Mouse (Mus musculus): Measurements from ENCODE around the gene Dyrk2.

GRCm38 (mm10) chr10:118854641-118855040 is 15.4 kb downstream of the Dyrk2 start:
- TF ChIP-seq CTCF (IDR thresholded peaks at IDR 0.05; ENCODE audit: low read depth, low read length): no peak
- no peak for TF ChIP-seq POLR2AphosphoS5 (IDR thresholded peaks at IDR 0.05; ENCODE audit: insufficient replicate concordance, low read depth, low read length)
- TF ChIP-seq GATA1 (IDR thresholded peaks at IDR 0.05; ENCODE audit: borderline replicate concordance, low read length): no peak
- TF ChIP-seq GATA2 (IDR thresholded peaks at IDR 0.05; ENCODE audit: borderline replicate concordance, low read depth, low read length): no peak

Measured in G1E (cell line).